Mouse (Mus musculus): ENCODE measurements around the gene Urb1. TPM values are rescaled to one million over a fixed set of nuclear protein-coding genes. Genes with fewer than 3 reads are reported as not detected.

Gene Urb1
- polyA plus RNA-seq, 1 experiment from 2014 or later, result 5.9 TPM

DNA sequence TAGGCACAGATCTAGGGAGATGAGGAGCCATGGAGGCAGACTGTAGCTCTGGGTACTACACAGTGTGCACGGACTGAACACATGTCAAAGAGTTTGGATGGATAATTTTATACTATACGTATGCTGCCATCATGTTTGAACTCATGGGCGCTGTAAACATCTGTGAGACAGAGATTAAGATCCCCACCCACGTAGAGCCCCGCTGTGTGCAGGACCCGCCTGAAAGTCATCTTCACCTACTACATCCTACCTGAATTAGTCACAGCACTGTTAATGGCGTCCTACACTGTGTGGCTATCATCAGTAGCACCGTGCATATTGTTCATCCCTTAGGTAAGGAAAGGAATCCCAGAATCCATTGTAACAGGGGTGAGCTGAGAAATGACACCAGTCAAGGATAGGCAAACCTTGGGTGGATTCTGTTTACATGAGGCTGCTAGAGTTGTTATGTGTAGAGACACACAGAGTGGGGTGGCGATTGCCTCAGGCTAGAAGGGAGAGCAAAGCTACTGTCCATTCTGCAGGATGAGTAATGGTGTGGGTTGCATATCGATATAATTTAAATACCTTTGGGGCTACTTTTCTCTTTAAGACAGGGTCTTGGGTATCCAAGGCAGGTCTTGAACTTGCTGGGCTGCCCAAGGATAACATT lies 12.2 kb upstream of the Urb1 start:
- WGBS, result 81% methylated on average over 10 of the region's 10 CpGs
- ATAC-seq (ENCODE audit: extremely low read depth, insufficient number of reproducible peaks, low FRiP score, low TSS enrichment), result no peak
- H3K4me2 ChIP-seq, result no peak overlapping the region
- peaks cover 3% of the 10 kb centered on the region; the same call in 1 of the 2 replicates for H3K27me3 ChIP-seq (replicated peaks)
- no peak overlapping the region for H3K4me3 ChIP-seq
- no peak overlapping the region for H3K27ac ChIP-seq (replicated peaks)
- H3K9me3 ChIP-seq, result no peaks in the 10 kb centered on the region
- H3K9ac ChIP-seq, result no peak overlapping the region
- H3K36me3 ChIP-seq, result no peaks in the 10 kb centered on the region
- H3K4me1 ChIP-seq, result no peaks in the 10 kb centered on the region

DNA sequence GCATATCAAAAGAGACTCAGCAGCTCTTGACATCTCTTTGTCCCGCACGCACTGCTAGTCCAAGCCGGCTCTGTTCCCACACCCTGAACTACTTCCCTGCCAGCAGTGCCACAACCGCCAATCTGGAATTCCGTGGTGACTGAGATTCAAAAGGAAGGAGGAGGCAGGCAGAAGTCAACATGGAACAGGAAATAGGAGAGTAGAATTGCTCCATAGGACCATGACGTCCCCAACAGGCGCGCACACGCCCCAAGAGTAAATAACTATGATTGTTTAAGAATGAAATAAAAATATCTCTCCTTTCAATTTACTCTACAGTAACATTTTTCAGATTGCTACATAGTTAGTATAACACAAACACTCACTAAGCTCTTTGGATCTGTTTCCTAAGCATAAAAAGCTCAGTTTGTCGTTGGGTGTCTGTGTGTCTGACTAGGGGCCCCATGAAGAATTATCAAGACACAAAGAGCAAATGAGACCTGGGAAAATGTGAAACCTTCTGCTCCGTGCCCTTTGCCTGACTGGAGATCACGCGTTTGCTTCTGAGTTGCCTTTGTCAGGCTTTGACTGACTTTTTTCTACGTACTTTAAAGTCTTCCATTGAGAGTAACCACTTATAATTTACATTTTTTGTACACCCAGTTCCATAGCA lies 11.0 kb upstream of the Urb1 start:
- 72% methylated on average over 14 of the region's 14 CpGs for WGBS
- Histone ChIP-seq H3K4me1 (no peaks in the 10 kb centered on the region), H3K9me3 (no peaks in the 10 kb centered on the region), H3K9ac (no peak overlapping the region), H3K4me3 (no peak overlapping the region), H3K27me3 (replicated peaks) (peaks cover 3% of the 10 kb centered on the region; the same call in 1 of the 2 replicates), H3K4me2 (no peak overlapping the region), H3K36me3 (no peaks in the 10 kb centered on the region), H3K27ac (replicated peaks) (no peak overlapping the region)
- ATAC-seq (ENCODE audit: extremely low read depth, insufficient number of reproducible peaks, low FRiP score, low TSS enrichment), result no peak

DNA sequence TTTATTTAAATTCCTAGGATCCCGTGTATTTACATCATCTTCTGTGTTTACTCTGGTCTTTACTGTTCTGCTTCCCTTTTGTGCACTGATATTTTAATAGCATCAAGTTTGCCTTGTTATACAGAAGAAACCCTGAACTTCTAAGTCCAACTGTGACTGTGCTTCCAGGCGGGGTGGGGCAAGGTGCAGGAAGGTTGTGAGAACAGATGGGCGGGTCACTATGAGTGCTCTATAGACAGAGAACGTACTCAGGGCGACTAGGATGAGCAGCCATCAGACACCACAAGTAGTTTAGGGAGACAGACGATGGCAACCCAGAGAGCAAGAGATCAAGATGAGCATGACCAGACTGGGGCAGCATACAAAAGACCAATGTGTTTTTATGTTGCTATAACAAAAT lies 10.1 kb upstream of the Urb1 start:
- Histone ChIP-seq H3K36me3 (no peaks in the 10 kb centered on the region), H3K27me3 (replicated peaks) (peaks cover under 1% of the 10 kb centered on the region; the same call in 1 of the 2 replicates), H3K4me1 (no peaks in the 10 kb centered on the region), H3K4me3 (no peak overlapping the region), H3K4me2 (no peak overlapping the region), H3K9me3 (no peaks in the 10 kb centered on the region), H3K9ac (no peak overlapping the region), H3K27ac (replicated peaks) (no peak overlapping the region)
- WGBS, result 72% methylated on average over 6 of the region's 6 CpGs
- ATAC-seq (ENCODE audit: extremely low read depth, insufficient number of reproducible peaks, low FRiP score, low TSS enrichment), result no peak

DNA sequence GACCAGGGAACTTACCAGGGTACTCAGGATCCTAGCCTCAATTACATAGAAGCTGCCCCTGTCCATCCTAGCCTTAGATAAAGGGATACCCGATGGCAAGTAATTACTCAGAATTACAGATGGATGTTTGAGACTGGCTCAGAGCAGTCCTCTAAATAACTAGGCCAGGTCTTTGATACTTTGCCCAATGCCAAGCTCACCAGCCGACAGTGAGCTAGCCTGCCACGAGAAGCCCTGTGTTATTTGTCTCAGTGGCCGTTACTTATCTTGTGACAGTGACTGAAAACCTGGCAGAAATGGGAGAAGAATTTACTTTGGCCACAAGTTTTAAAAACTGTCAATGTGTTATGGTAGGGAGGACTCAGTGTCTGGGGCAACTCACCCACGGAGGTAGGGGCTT lies 1.9 kb upstream of the Urb1 start:
- Histone ChIP-seq H3K4me1 (peaks cover 19% of the 10 kb centered on the region), H3K9me3 (no peaks in the 10 kb centered on the region), H3K36me3 (no peaks in the 10 kb centered on the region), H3K27me3 (replicated peaks) (no peaks in the 10 kb centered on the region; the same call in 1 of the 2 replicates), H3K4me2 (no peak overlapping the region), H3K27ac (replicated peaks) (no peak overlapping the region), H3K9ac (no peak overlapping the region), H3K4me3 (no peak overlapping the region)
- ATAC-seq (ENCODE audit: extremely low read depth, insufficient number of reproducible peaks, low FRiP score, low TSS enrichment), result no peak
- WGBS, result 62% methylated on average over 5 of the region's 5 CpGs

DNA sequence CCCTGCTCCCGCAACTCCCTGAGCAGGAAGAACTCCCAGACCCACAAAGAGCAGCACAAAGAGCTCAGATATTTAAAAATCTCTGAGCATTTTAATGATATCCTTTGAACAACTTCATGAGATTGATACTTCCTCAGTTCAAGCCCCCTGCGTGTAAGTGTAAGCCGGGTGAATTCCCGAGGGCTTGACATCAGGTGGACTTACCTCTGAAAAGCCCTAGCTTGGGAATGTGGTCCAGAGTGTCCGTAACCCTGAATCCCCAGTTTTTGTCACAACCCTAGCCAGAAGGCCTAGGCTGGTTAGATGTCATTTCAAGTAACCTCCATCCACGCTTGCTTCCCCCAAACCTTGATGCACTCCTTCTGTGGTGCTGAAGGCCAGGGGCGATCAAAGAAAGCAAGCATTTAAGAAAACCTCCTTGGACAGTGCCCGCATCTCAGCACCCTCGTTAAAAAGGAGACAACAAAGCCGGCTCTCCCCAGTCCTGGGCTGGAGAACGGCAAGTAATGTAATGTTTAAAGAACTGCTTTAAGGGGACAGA lies 573 bp upstream of the Urb1 start:
- Histone ChIP-seq H3K9ac (peak overlapping the region; percentile 82), H3K36me3 (no peaks in the 10 kb centered on the region), H3K4me1 (peaks cover 19% of the 10 kb centered on the region), H3K9me3 (no peaks in the 10 kb centered on the region), H3K4me2 (peak overlapping the region; percentile 85), H3K4me3 (peak overlapping the region; percentile 83), H3K27ac (replicated peaks) (peak overlapping the region; percentile 80), H3K27me3 (replicated peaks) (no peaks in the 10 kb centered on the region; the same call in 1 of the 2 replicates)
- 51% methylated on average over 11 of the region's 11 CpGs for WGBS
- ATAC-seq (ENCODE audit: extremely low read depth, insufficient number of reproducible peaks, low FRiP score, low TSS enrichment), result no peak

DNA sequence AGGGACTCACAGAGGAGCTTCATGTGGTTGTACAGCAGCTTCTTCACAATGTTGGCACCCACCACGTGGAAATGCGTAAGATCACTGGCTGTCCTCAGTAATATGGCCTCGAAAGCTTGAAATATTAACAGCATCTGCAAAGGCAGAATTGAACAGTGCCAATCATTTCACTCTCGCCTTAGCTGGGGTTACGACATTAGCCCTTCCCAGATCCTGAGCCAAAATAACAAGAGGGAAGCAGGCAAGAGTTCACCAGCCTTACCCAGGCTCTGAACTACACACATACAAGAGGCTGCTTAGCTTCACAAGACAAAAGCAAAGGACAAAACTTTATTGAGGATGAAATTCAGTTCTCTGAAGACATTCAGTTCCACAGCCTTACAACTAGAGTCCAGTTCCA lies 5.7 kb downstream of the Urb1 start:
- H3K36me3 ChIP-seq, result peaks cover 52% of the 10 kb centered on the region
- no peak overlapping the region for H3K9ac ChIP-seq
- H3K27ac ChIP-seq (replicated peaks), result no peak overlapping the region
- H3K4me1 ChIP-seq, result peaks cover 29% of the 10 kb centered on the region
- no peak overlapping the region for H3K4me3 ChIP-seq
- no peaks in the 10 kb centered on the region for H3K27me3 ChIP-seq (replicated peaks)
- no peak for ATAC-seq (ENCODE audit: extremely low read depth, insufficient number of reproducible peaks, low FRiP score, low TSS enrichment)
- H3K4me2 ChIP-seq, result no peak overlapping the region
- WGBS, result 87% methylated on average over 5 of the region's 5 CpGs
- no peaks in the 10 kb centered on the region for H3K9me3 ChIP-seq

DNA sequence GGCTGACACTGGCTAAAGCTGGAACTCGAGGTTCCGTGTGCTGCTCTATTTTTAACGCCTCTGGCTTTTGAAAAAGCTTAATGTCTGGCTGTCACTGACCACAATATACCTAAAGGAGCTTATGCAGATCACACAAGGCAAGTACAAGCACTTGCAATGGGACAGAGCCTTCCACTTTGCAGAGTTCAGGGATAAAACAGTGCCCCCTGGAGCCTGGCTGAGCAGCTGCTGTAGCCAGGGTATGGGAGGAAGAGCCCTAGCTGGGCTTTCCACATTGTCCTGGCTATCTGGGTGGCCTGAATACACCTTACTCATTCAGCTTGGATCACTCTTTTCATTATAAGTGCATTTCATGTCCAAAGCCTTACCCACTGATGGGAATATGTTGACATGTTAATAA lies 8.3 kb downstream of the Urb1 start:
- Histone ChIP-seq H3K27ac (replicated peaks) (no peak overlapping the region), H3K36me3 (peaks cover 74% of the 10 kb centered on the region), H3K4me3 (no peak overlapping the region), H3K9ac (no peak overlapping the region), H3K4me2 (no peak overlapping the region), H3K9me3 (no peaks in the 10 kb centered on the region), H3K27me3 (replicated peaks) (no peaks in the 10 kb centered on the region), H3K4me1 (peaks cover 35% of the 10 kb centered on the region)
- ATAC-seq (ENCODE audit: extremely low read depth, insufficient number of reproducible peaks, low FRiP score, low TSS enrichment), result no peak
- 47% methylated on average over 3 of the region's 3 CpGs for WGBS

DNA sequence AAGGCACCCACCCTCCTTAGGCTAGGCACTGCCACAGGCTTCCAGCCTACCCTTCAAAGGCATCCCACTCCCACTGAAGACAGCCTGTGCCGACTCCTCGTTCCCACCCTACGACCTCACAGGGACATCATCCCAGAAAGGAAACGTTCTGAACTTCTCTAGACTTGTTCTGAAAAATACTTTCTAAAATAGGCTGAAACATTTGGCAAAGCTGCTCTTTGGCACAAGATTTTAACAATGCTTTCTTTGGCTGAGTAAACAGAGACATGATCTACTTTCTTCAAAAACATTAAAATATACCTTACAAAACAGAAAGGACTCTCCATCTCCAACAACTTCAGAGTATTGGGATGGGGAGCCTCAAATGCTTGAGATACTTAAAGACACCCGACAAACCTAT lies 9.0 kb downstream of the Urb1 start:
- no peaks in the 10 kb centered on the region for H3K27me3 ChIP-seq (replicated peaks)
- H3K9ac ChIP-seq, result no peak overlapping the region
- no peaks in the 10 kb centered on the region for H3K9me3 ChIP-seq
- 86% methylated on average over 5 of the region's 5 CpGs for WGBS
- H3K36me3 ChIP-seq, result peaks cover 81% of the 10 kb centered on the region
- H3K4me3 ChIP-seq, result no peak overlapping the region
- peaks cover 35% of the 10 kb centered on the region for H3K4me1 ChIP-seq
- H3K27ac ChIP-seq (replicated peaks), result no peak overlapping the region
- no peak for ATAC-seq (ENCODE audit: extremely low read depth, insufficient number of reproducible peaks, low FRiP score, low TSS enrichment)
- H3K4me2 ChIP-seq, result no peak overlapping the region

DNA sequence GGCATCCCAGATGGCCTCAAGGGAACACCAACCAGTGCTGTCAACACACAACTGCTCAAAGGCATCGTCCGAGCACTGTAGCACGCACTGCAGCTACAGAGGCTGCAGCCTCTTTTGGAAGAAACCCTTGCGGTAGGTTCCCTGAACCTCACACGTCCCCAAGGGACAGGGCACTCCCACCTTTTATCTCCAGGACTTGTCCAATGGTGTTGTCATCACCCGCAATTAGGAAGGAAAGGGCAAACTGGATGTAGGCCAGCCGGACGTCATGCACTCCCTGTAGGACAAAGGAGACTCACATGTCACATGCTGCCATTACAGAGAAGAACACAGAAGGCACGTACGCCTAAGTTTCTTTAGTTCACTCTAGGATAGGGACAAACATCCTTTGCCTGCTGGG lies 10.4 kb downstream of the Urb1 start:
- 38% methylated on average over 10 of the region's 10 CpGs for WGBS
- H3K9me3 ChIP-seq, result no peaks in the 10 kb centered on the region
- no peaks in the 10 kb centered on the region for H3K27me3 ChIP-seq (replicated peaks)
- peak overlapping the region; percentile 56 for H3K27ac ChIP-seq (replicated peaks)
- H3K4me2 ChIP-seq, result peak overlapping the region; percentile 25; the same call in 1 of the 2 replicates
- H3K36me3 ChIP-seq, result peaks cover 86% of the 10 kb centered on the region
- no peak overlapping the region for H3K4me3 ChIP-seq
- H3K4me1 ChIP-seq, result peaks cover 35% of the 10 kb centered on the region
- no peak overlapping the region for H3K9ac ChIP-seq
- 0 out of 2 replicates have a peak, but pooled peaks have one; percentile 28 for ATAC-seq (ENCODE audit: extremely low read depth, insufficient number of reproducible peaks, low FRiP score, low TSS enrichment)

DNA sequence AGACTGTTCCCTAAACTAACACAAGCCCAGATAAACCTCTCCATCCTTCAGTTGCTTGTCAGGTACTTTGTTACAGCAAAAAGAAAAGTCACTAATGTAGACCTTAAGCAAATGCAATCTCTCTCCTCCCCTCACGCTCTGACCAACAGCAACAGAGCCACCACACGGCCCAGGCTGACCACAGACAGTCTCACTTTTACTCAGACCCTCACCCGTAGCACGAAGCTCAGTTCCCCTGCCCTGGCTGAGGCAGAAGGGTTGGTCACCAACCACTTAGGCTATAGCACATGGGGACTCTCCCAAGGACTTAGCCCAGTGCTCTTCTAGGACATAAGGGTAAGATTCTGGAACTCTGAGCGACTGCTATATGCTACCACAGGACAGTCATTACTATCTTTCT lies 11.4 kb downstream of the Urb1 start:
- ATAC-seq (ENCODE audit: extremely low read depth, insufficient number of reproducible peaks, low FRiP score, low TSS enrichment), result no peak
- Histone ChIP-seq H3K4me3 (no peak overlapping the region), H3K4me2 (no peak overlapping the region), H3K9me3 (no peaks in the 10 kb centered on the region), H3K27me3 (replicated peaks) (no peaks in the 10 kb centered on the region), H3K36me3 (peaks cover 86% of the 10 kb centered on the region), H3K27ac (replicated peaks) (no peak overlapping the region), H3K9ac (no peak overlapping the region), H3K4me1 (peaks cover 35% of the 10 kb centered on the region)
- WGBS, result 74% methylated on average over 5 of the region's 5 CpGs

DNA sequence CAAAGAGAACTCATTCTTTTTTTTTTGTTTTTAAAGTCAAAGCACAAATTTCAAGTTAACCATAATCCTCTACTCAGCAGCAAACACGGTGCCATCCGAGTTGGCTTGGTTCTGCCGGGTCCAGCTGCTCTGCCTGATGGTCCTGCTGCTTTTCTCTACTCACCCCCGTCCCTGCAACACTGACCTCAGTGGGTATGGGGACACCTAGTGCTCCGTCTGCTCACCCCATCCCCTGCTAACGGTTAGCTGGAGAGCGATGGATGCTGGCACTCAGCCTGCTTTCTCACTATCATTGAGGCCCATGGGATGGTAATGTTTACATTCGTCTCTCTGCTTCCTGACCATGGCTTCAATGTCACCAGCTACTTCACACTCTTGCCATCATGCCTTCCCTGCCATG lies 11.8 kb downstream of the Urb1 start:
- H3K27ac ChIP-seq (replicated peaks), result no peak overlapping the region
- H3K36me3 ChIP-seq, result peaks cover 86% of the 10 kb centered on the region
- H3K4me2 ChIP-seq, result no peak overlapping the region
- H3K9ac ChIP-seq, result 0 out of 2 replicates have a peak overlapping the region, but pooled peaks have one; percentile 19
- H3K27me3 ChIP-seq (replicated peaks), result no peaks in the 10 kb centered on the region
- 68% methylated on average over 8 of the region's 8 CpGs for WGBS
- ATAC-seq (ENCODE audit: extremely low read depth, insufficient number of reproducible peaks, low FRiP score, low TSS enrichment), result no peak
- peaks cover 35% of the 10 kb centered on the region for H3K4me1 ChIP-seq
- no peaks in the 10 kb centered on the region for H3K9me3 ChIP-seq
- no peak overlapping the region for H3K4me3 ChIP-seq

DNA sequence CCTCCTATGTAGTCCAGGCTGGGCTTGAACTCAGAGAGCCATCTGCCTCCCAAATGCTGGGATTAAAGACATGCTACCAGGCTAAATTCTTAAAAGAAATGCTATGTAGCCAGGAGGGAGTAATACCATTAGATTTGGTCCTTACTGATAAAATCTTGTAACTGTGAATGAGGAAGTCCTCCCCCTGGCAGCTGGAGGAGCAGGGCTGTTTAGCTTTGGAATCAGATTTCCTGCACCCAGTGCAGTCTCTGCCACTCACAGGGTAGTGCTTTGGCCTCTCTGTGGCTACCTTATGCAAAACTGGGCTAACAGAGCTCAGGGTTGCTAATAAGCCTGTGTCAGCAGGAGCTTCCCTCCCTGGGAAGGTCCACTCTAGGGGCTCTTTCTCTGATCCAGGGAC lies 15.5 kb downstream of the Urb1 start:
- Histone ChIP-seq H3K9me3 (no peaks in the 10 kb centered on the region), H3K9ac (no peak overlapping the region), H3K4me1 (peaks cover 28% of the 10 kb centered on the region), H3K4me2 (no peak overlapping the region), H3K27me3 (replicated peaks) (no peaks in the 10 kb centered on the region), H3K4me3 (no peak overlapping the region), H3K36me3 (peaks cover 96% of the 10 kb centered on the region), H3K27ac (replicated peaks) (no peak overlapping the region)
- no peak for ATAC-seq (ENCODE audit: extremely low read depth, insufficient number of reproducible peaks, low FRiP score, low TSS enrichment)
